Mouse (Mus musculus) C2C12 (cell line): Measurements from ENCODE around the gene Ecel1. TPM values are rescaled to one million over a fixed set of nuclear protein-coding genes. Genes with fewer than 3 reads are reported as not detected.

Source experiments
- H3K27me3 ChIP-seq: one replicate; pipeline ENCODE4 v1.6.1; 2011; ENCODE audit not compliant: control insufficient read depth, insufficient read depth, insufficient read length
- H3K36me3 ChIP-seq: one replicate; pipeline ENCODE4 v1.6.1; 2011; ENCODE audit not compliant: control insufficient read depth, insufficient read depth
- H3K4me3 ChIP-seq: one replicate; pipeline ENCODE4 v1.5.1; 2011; ENCODE audit warnings: mild to moderate bottlenecking, control low read depth; ENCODE audit not compliant: poor library complexity, insufficient read depth, severe bottlenecking
- H3K79me2 ChIP-seq: one replicate; pipeline ENCODE4 v1.6.1; 2011; ENCODE audit not compliant: control insufficient read depth, insufficient read depth
- H3K79me3 ChIP-seq: one replicate; pipeline ENCODE4 v1.6.1; 2011; ENCODE audit warnings: low read depth, control low read depth
- H3ac ChIP-seq: one replicate; pipeline ENCODE3; 2011; ENCODE audit warnings: low read depth; ENCODE audit not compliant: control insufficient read depth, insufficient read length
- CEBPB ChIP-seq: IDR thresholded peaks from one replicate; pipeline ENCODE4 v1.6.1; 2011; ENCODE audit warnings: low read depth, mild to moderate bottlenecking, control low read depth, moderate library complexity
- CTCF ChIP-seq: IDR thresholded peaks from one replicate; pipeline ENCODE4 v1.5.1; 2011; ENCODE audit not compliant: control insufficient read depth, insufficient read depth, insufficient read length
- FOSL1 ChIP-seq: IDR thresholded peaks from one replicate; pipeline ENCODE4 v1.8.0; 2011; ENCODE audit warnings: mild to moderate bottlenecking, low read length; ENCODE audit not compliant: poor library complexity, insufficient read depth, severe bottlenecking
- MAX ChIP-seq: IDR thresholded peaks from one replicate; pipeline ENCODE4 v1.6.1; 2011; ENCODE audit warnings: mild to moderate bottlenecking, control low read depth
- MYOD1 ChIP-seq: IDR thresholded peaks from one replicate; pipeline ENCODE4 v1.6.1; 2011; ENCODE audit warnings: low read depth; ENCODE audit not compliant: control insufficient read depth, insufficient read length
- MYOG ChIP-seq: IDR thresholded peaks from one replicate; pipeline ENCODE4 v1.6.1; 2011; ENCODE audit not compliant: control insufficient read depth, insufficient read length; ENCODE audit errors: extremely low read depth
- USF1 ChIP-seq: IDR thresholded peaks from one replicate; pipeline ENCODE4 v1.6.1; 2011; ENCODE audit warnings: low read depth, mild to moderate bottlenecking, control low read depth, moderate library complexity
- long read RNA-seq, 2 experiments: library from polyadenylated mRNA; unstranded; transcript quantifications; one replicate each; pipeline ENCODE4 v2.0.0; 2019 to 2020
- polyA plus RNA-seq: library from polyadenylated mRNA; unstranded; fragments of >200 nt; fragmentation: generic; extraction: Trizol; gene quantifications from one replicate; pipeline ENCODE4 v1.2.1, GENCODE M21; 2012; ENCODE audit warnings: missing spikeins

Gene Ecel1
- polyA plus RNA-seq: 0.07 TPM
- long read RNA-seq, experiment 1: 0 reads
- long read RNA-seq, experiment 2, partial matches to known transcripts: 0 of 1 reads
- long read RNA-seq, experiment 2, other reads (novel, unspliced or antisense): 1 of 1 reads

- H3K36me3 ChIP-seq: no peaks in the 10 kb centered on the region
- H3ac ChIP-seq: no peak within 1 kb of the TSS
- TF ChIP-seq MAX: no peak
- TF ChIP-seq MYOD1: no peak
- TF ChIP-seq MYOG: no peak
- no peak for TF ChIP-seq CTCF
- no peak for TF ChIP-seq FOSL1
- TF ChIP-seq CEBPB: no peak
- no peak for TF ChIP-seq USF1
- no peaks in the 10 kb centered on the region for H3K79me3 ChIP-seq
- H3K79me2 ChIP-seq: no peaks in the 10 kb centered on the region
- H3K4me3 ChIP-seq: no peak within 1 kb of the TSS
- peaks cover 61% of the 10 kb centered on the region for H3K27me3 ChIP-seq
These were observed at the start of gene Ecel1 for GRCm38 (mm10) chr1:87156199-87156587. Gene Ecel1, minus strand, starts transcription at chr1:87156521.

- Histone ChIP-seq H3K79me2 (no peaks in the 10 kb centered on the region), H3K4me3 (no peak overlapping the region), H3K36me3 (no peaks in the 10 kb centered on the region), H3K27me3 (no peaks in the 10 kb centered on the region), H3K79me3 (no peaks in the 10 kb centered on the region), H3ac (no peak overlapping the region)
- TF ChIP-seq CEBPB (no peak), USF1 (no peak), MAX (no peak), CTCF (no peak), FOSL1 (no peak), MYOD1 (peak; percentile 96)
These were observed 49.2 kb upstream of the Ecel1 start for GRCm38 (mm10) chr1:87205502-87205901.

- TF ChIP-seq CEBPB (no peak), FOSL1 (no peak), USF1 (no peak), CTCF (no peak), MAX (no peak), MYOG (no peak), MYOD1 (no peak)
These were observed 48.7 kb upstream of the Ecel1 start for GRCm38 (mm10) chr1:87205038-87205437.

GRCm38 (mm10) chr1:87204465-87204864 lies 48.1 kb upstream of the Ecel1 start, which contains the start of gene Chrng:
Gene Chrng, plus strand, starts transcription at chr1:87204657.
- no peaks in the 10 kb centered on the region for H3K79me2 ChIP-seq
- no peak within 1 kb of the TSS for H3ac ChIP-seq
- no peaks in the 10 kb centered on the region for H3K36me3 ChIP-seq
- no peaks in the 10 kb centered on the region for H3K79me3 ChIP-seq
- no peaks in the 10 kb centered on the region for H3K27me3 ChIP-seq
- H3K4me3 ChIP-seq: no peak within 1 kb of the TSS
- TF ChIP-seq FOSL1 (no peak), MAX (no peak), CTCF (no peak), CEBPB (no peak), MYOG (no peak)

More at GRCm38 (mm10) chr1:87205038-87205437, 48.7 kb upstream of the Ecel1 start:
- no peak overlapping the region for H3K4me3 ChIP-seq
- no peaks in the 10 kb centered on the region for H3K79me3 ChIP-seq
- no peaks in the 10 kb centered on the region for H3K27me3 ChIP-seq
- H3ac ChIP-seq: no peak overlapping the region
- H3K36me3 ChIP-seq: no peaks in the 10 kb centered on the region
- no peaks in the 10 kb centered on the region for H3K79me2 ChIP-seq

- no peak overlapping the region for H3K4me3 ChIP-seq
- H3ac ChIP-seq: no peak overlapping the region
- TF ChIP-seq MAX: no peak
- TF ChIP-seq CTCF: no peak
- no peak for TF ChIP-seq MYOD1
- TF ChIP-seq CEBPB: no peak
- TF ChIP-seq USF1: no peak
- no peak for TF ChIP-seq MYOG
- no peak for TF ChIP-seq FOSL1
- no peaks in the 10 kb centered on the region for H3K27me3 ChIP-seq
- H3K79me2 ChIP-seq: no peaks in the 10 kb centered on the region
- no peaks in the 10 kb centered on the region for H3K36me3 ChIP-seq
- H3K79me3 ChIP-seq: no peaks in the 10 kb centered on the region
These were observed 47.5 kb upstream of the Ecel1 start for GRCm38 (mm10) chr1:87203779-87204178.

- H3ac ChIP-seq: no peak overlapping the region
- no peak overlapping the region for H3K4me3 ChIP-seq
These were observed 45.5 kb upstream of the Ecel1 start for GRCm38 (mm10) chr1:87201848-87202247.

More at GRCm38 (mm10) chr1:87201848-87202247, 45.5 kb upstream of the Ecel1 start:
- Histone ChIP-seq H3K79me3 (no peaks in the 10 kb centered on the region), H3K79me2 (no peaks in the 10 kb centered on the region), H3K36me3 (no peaks in the 10 kb centered on the region), H3K27me3 (no peaks in the 10 kb centered on the region)
- TF ChIP-seq USF1 (no peak), MYOD1 (no peak), CTCF (no peak), FOSL1 (no peak), MYOG (no peak), CEBPB (no peak), MAX (no peak)
